Mouse (Mus musculus) thymus, adult 2 months (tissue): ENCODE data around the gene Fxyd1. TPM values are rescaled to one million over a fixed set of nuclear protein-coding genes. Genes with fewer than 3 reads are reported as not detected.
A peak's percentile ranks its signal among the peaks of the same experiment; 100 is the strongest.

ENCODE experiments used
- DNase-seq: peaks from one replicate; pipeline ENCODE4 v3.0.0; 2021
- H3K27ac ChIP-seq: fragments of 200-500 bp; 2 replicates; pipeline ENCODE4 v1.5.1; 2012; ENCODE audit warnings: low read length, control low read depth; ENCODE audit not compliant: control insufficient read depth, insufficient read depth
- H3K27me3 ChIP-seq: fragments of 200-500 bp; 2 replicates; pipeline ENCODE4 v1.6.1; 2012; ENCODE audit warnings: mild to moderate bottlenecking, low read length, moderate library complexity, mixed read lengths; ENCODE audit not compliant: control insufficient read depth, insufficient read depth
- H3K36me3 ChIP-seq: fragments of 200-500 bp; 2 replicates; pipeline ENCODE4 v1.6.1; 2012; ENCODE audit warnings: mild to moderate bottlenecking, low read length, moderate library complexity; ENCODE audit not compliant: control insufficient read depth, insufficient read depth
- H3K4me1 ChIP-seq: fragments of 200-500 bp; replicated peaks from 2 replicates; pipeline ENCODE4 v1.6.1; 2012; ENCODE audit warnings: low read length; ENCODE audit not compliant: control insufficient read depth, insufficient read depth
- H3K4me3 ChIP-seq: fragments of 200-500 bp; 2 replicates; pipeline ENCODE4 v1.5.1; 2012; ENCODE audit warnings: mild to moderate bottlenecking, low read length, control low read depth, moderate library complexity; ENCODE audit not compliant: control insufficient read depth, insufficient read depth
- CTCF ChIP-seq: fragments of 200-500 bp; IDR thresholded peaks from 2 replicates; pipeline ENCODE4 v1.5.1; 2012; ENCODE audit warnings: mild to moderate bottlenecking, control low read depth, low read length, moderate library complexity, borderline replicate concordance; ENCODE audit not compliant: control insufficient read depth, poor library complexity, insufficient read depth; ENCODE audit errors: extremely low read depth
- POLR2A ChIP-seq: fragments of 200-500 bp; IDR thresholded peaks from 2 replicates; pipeline ENCODE4 v1.6.1; 2012; ENCODE audit warnings: mild to moderate bottlenecking, low read length, control low read depth, moderate library complexity; ENCODE audit not compliant: control insufficient read depth, poor library complexity, insufficient read depth; ENCODE audit errors: extremely low read depth
- WGBS: fragments of 180-500 bp; shearing (Covaris S2); methylation state at CpG from one replicate; pipeline ENCODE4 v1.1.7; 2018; 5-methylcytosine and 5-hydroxymethylcytosine counted together
- polyA plus RNA-seq: library from polyadenylated mRNA; depleted of rRNA; stranded (reverse); fragments of >200 nt; gene quantifications from 2 replicates; pipeline ENCODE4 v1.2.3, GENCODE M21; 2012; rRNA removed

The Fxyd1 gene
- polyA plus RNA-seq, 1 experiment, result 107 TPM

DNA sequence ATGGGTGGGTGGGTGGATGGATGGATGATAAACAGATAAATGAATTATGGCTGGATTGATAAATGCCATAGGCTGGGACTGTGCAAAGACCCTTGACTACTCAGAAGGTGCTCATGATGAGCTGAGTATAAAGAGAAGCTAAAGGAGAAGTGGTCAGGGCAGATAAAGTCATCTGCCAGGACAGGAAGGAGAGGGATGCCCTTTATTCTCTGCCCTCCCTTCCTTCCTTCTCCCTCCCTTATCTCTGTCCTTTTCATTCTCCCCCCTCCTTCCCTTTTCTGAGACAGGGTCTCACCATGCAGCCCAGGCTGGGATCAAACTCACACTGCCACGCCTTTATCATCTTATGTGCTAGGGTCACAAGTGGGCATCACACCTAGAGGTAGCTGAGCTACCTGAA is 49.2 kb downstream of the Fxyd1 start:
- H3K4me1 ChIP-seq, result peaks cover 3% of the 10 kb centered on the region
- H3K27ac ChIP-seq, result no peak overlapping the region

DNA sequence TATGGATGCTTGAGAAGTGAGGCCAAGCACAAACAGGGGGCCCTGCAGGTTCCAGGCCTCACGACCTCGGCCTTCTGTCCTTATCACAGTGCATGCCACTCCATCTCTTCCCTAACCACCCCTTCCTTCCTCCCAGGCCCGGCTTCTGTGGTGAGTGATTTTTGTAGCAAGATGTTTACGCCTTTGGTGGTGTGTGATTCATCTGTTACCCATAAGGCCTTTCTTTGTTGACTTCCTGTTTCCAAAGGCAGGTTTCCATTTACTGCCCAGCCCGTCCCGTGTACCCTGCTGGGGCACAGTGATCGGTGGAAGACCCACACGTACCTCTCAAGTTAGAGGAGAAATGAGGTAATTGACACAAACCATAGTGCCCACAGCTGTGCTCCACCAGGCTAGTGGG is 54.3 kb downstream of the Fxyd1 start:
- DNase-seq, result peak; percentile 36
- peaks cover 26% of the 10 kb centered on the region for H3K4me1 ChIP-seq
- TF ChIP-seq CTCF, result no peak
- TF ChIP-seq POLR2A, result no peak
- H3K36me3 ChIP-seq, result no peaks in the 10 kb centered on the region
- no peak overlapping the region for H3K4me3 ChIP-seq
- H3K27me3 ChIP-seq, result no peaks in the 10 kb centered on the region
- WGBS, result 8% methylated on average over 8 of the region's 8 CpGs
- H3K27ac ChIP-seq, result peak overlapping the region; percentile 70

More for the DNA sequence above, 49.2 kb downstream of the Fxyd1 start:
- H3K4me3 ChIP-seq, result no peak overlapping the region
- 44% methylated on average over 1 of the region's 1 CpGs for WGBS
- H3K36me3 ChIP-seq, result no peaks in the 10 kb centered on the region
- no peak for TF ChIP-seq CTCF
- TF ChIP-seq POLR2A, result no peak
- H3K27me3 ChIP-seq, result no peaks in the 10 kb centered on the region
- no peak for DNase-seq

Other genes starting within 250 kb of the Fxyd1 start
- 3.2 and 3.5 TPM in 2 replicates for gene Ffar2, start 233.4 kb downstream of the Fxyd1 start, polyA plus RNA-seq
- gene Ffar3, start 201.0 kb downstream of the Fxyd1 start, polyA plus RNA-seq, result 0.13 TPM in 1 of 2 replicates, not detected in the other
- 0.50 and 0.60 TPM in 2 replicates for gene Ffar1, start 195.6 kb downstream of the Fxyd1 start, polyA plus RNA-seq
- 8.5 and 8.9 TPM in 2 replicates for gene Cd22, start 176.9 kb downstream of the Fxyd1 start, polyA plus RNA-seq
- gene Mag, start 142.3 kb downstream of the Fxyd1 start, polyA plus RNA-seq, result 1.8 and 2.0 TPM in 2 replicates
- 2.2 and 12.5 TPM in 2 replicates for gene Hamp2, start 132.5 kb downstream of the Fxyd1 start, polyA plus RNA-seq
- 23.6 and 33.1 TPM in 2 replicates for gene Hamp, start 113.2 kb downstream of the Fxyd1 start, polyA plus RNA-seq
- 288 and 342 TPM in 2 replicates for gene Usf2, start 100.4 kb downstream of the Fxyd1 start, polyA plus RNA-seq
- 27.6 and 34.6 TPM in 2 replicates for gene Lsr, start 83.7 kb downstream of the Fxyd1 start, polyA plus RNA-seq
- 1.00 and 1.2 TPM in 2 replicates for gene Fam187b, start 83.4 kb downstream of the Fxyd1 start, polyA plus RNA-seq
- 247 and 283 TPM in 2 replicates for gene Fxyd5, start 14.7 kb downstream of the Fxyd1 start, polyA plus RNA-seq
- gene Fxyd7, start 5.7 kb downstream of the Fxyd1 start, polyA plus RNA-seq, result 1.4 and 2.2 TPM in 2 replicates
- gene Lgi4, start 2.1 kb upstream of the Fxyd1 start, polyA plus RNA-seq, result 1.1 and 1.8 TPM in 2 replicates
- gene Fxyd3, start 19.5 kb upstream of the Fxyd1 start, polyA plus RNA-seq, result 23.5 and 34.7 TPM in 2 replicates
- 7.0 and 8.2 TPM in 2 replicates for gene Hpn, start 58.1 kb upstream of the Fxyd1 start, polyA plus RNA-seq
- gene Scn1b, start 69.8 kb upstream of the Fxyd1 start, polyA plus RNA-seq, result 18.7 and 21.2 TPM in 2 replicates
- gene Gramd1a, start 98.7 kb upstream of the Fxyd1 start, polyA plus RNA-seq, result 681 and 790 TPM in 2 replicates
- gene Scgb2b2, start 233.3 kb upstream of the Fxyd1 start, polyA plus RNA-seq, result not detected in 2 replicates
- gene Scgb1b2, start 234.6 kb upstream of the Fxyd1 start, polyA plus RNA-seq, result not detected in 2 replicates